Mouse (Mus musculus) liver, adult 2 months (tissue): ENCODE measurements around the gene Stk32b. TPM values are rescaled to one million over a fixed set of nuclear protein-coding genes. Genes with fewer than 3 reads are reported as not detected.

Experiments
- DNase-seq: peaks from one replicate; pipeline ENCODE4 v3.0.0-alpha.2; 2011; ENCODE audit warnings: low read depth, low spot score; ENCODE audit errors: extremely low read depth
- H3K27ac ChIP-seq: fragments of 200-500 bp; replicated peaks from 2 replicates; pipeline ENCODE4 v1.5.1; 2012; ENCODE audit warnings: low read depth, mild to moderate bottlenecking, control low read depth, inconsistent platforms, low read length; ENCODE audit not compliant: insufficient read depth
- H3K27me3 ChIP-seq: fragments of 200-500 bp; 2 replicates; pipeline ENCODE4 v1.6.1; 2012; ENCODE audit warnings: mild to moderate bottlenecking, moderate library complexity, low read length, inconsistent platforms; ENCODE audit not compliant: control insufficient read depth, insufficient read depth
- H3K36me3 ChIP-seq: fragments of 200-500 bp; 2 replicates; pipeline ENCODE4 v1.6.1; 2012; ENCODE audit warnings: low read length, inconsistent platforms; ENCODE audit not compliant: control insufficient read depth, insufficient read depth
- H3K4me1 ChIP-seq: fragments of 200-500 bp; 2 replicates; pipeline ENCODE4 v1.6.1; 2011; ENCODE audit warnings: low read length; ENCODE audit not compliant: control insufficient read depth, insufficient read depth
- H3K4me3 ChIP-seq: fragments of 200-500 bp; 2 replicates; pipeline ENCODE4 v1.5.1; 2011; ENCODE audit warnings: low read depth, mild to moderate bottlenecking, control low read depth, low read length, moderate library complexity; ENCODE audit not compliant: insufficient read depth
- H3K79me2 ChIP-seq: fragments of 200-500 bp; 2 replicates; pipeline ENCODE4 v1.6.1; 2012; ENCODE audit warnings: inconsistent platforms, mild to moderate bottlenecking, low read length, moderate library complexity; ENCODE audit not compliant: control insufficient read depth, insufficient read depth
- H3K9ac ChIP-seq: fragments of 200-500 bp; 2 replicates; pipeline ENCODE4 v1.6.1; 2012; ENCODE audit warnings: low read depth, mild to moderate bottlenecking, control low read depth, inconsistent platforms, low read length
- CTCF ChIP-seq: fragments of 200-500 bp; IDR thresholded peaks from 2 replicates; pipeline ENCODE4 v1.5.1; 2011; ENCODE audit warnings: low read depth, low read length, control low read depth
- POLR2A ChIP-seq: fragments of 200-500 bp; IDR thresholded peaks from 2 replicates; pipeline ENCODE4 v1.6.1; 2011; ENCODE audit warnings: low read length, control low read depth; ENCODE audit not compliant: insufficient read depth; ENCODE audit errors: extremely low read depth
- WGBS: fragments of 180-500 bp; shearing (Covaris S2); methylation state at CpG from one replicate; pipeline ENCODE4 v1.1.7; 2018; 5-methylcytosine and 5-hydroxymethylcytosine counted together
- polyA plus RNA-seq: library from polyadenylated mRNA; depleted of rRNA; stranded (reverse); fragments of >200 nt; gene quantifications from 2 replicates; pipeline ENCODE4 v1.2.3, GENCODE M21; 2012
- total RNA-seq: library from RNA; depleted of rRNA; stranded (reverse); fragments of >200 nt; gene quantifications from 2 replicates; pipeline ENCODE4 v1.2.3, GENCODE M21; 2014

The Stk32b gene
- total and polyA plus RNA-seq, 2 experiments = not detected

- TF ChIP-seq CTCF (no peak), POLR2A (no peak)
- no peak overlapping the region for H3K9ac ChIP-seq
- no peak overlapping the region for H3K27ac ChIP-seq
- H3K27me3 ChIP-seq = no peaks in the 10 kb centered on the region
- H3K79me2 ChIP-seq = no peaks in the 10 kb centered on the region
- no peak for DNase-seq
- no peaks in the 10 kb centered on the region for H3K36me3 ChIP-seq
- H3K4me1 ChIP-seq = no peaks in the 10 kb centered on the region
- no peak overlapping the region for H3K4me3 ChIP-seq
- 76% methylated on average over 13 of the region's 13 CpGs for WGBS
These were observed 27.1 kb upstream of the Stk32b start for GRCm38 (mm10) chr5:37743889-37744707.

DNA sequence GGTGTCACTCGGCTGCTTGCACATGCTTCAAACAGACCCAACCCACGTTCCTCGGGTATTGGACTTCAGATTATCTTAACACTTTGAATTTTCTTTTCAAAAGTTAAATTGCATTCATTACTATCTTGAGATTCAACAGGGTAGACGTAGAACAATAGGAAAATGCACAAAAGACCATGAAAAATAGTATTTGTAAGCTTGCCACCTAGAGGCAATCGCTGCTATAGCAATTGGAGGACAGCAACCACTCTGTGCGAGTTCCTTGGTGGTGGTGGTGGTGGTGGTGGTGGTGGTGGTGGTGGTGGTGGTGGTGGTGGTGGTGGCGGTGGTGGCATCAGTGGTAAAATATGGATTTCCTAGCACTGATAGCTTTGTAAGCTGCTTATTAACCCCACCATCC is 19.2 kb upstream of the Stk32b start:
- Histone ChIP-seq H3K27ac (no peak overlapping the region), H3K9ac (no peak overlapping the region), H3K79me2 (no peaks in the 10 kb centered on the region), H3K27me3 (no peaks in the 10 kb centered on the region), H3K4me1 (no peaks in the 10 kb centered on the region), H3K36me3 (no peaks in the 10 kb centered on the region), H3K4me3 (no peak overlapping the region)
- TF ChIP-seq CTCF (no peak), POLR2A (no peak)
- 57% methylated on average over 7 of the region's 7 CpGs for WGBS
- DNase-seq = no peak

DNA sequence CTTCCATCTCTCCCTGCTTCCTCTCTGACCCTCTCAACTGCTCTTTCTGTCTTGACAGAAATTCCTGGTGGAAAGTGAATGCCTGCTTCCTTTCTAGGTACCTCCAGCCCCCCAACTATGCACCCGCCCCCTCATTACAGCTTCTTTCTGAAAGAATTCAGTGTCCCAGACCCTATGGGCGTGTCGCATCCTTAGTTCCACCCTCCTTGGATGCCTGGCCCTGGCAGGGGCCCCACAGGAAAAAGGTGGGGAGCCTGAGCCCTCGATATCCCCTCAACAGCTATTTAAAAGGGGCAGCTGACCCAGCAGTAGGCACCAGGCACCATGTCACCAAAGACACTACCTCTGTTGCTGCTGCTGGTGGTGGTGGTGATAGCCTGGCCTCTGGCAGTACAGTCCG is 18.3 kb upstream of the Stk32b start, which contains the start of gene Cytl1:
TSS of gene Cytl1 (plus strand) at position 296 of the 400 bp plus-strand sequence.
- no peak for TF ChIP-seq POLR2A
- TF ChIP-seq CTCF = no peak
- WGBS = 49% methylated on average over 5 of the region's 5 CpGs
- Histone ChIP-seq H3K9ac (no peak within 1 kb of the TSS), H3K4me3 (no peak within 1 kb of the TSS), H3K36me3 (no peaks in the 10 kb centered on the region), H3K27me3 (no peaks in the 10 kb centered on the region), H3K27ac (no peak within 1 kb of the TSS), H3K79me2 (no peaks in the 10 kb centered on the region), H3K4me1 (no peaks in the 10 kb centered on the region)
- no peak for DNase-seq

- 87% methylated on average over 2 of the region's 2 CpGs for WGBS
- Histone ChIP-seq H3K4me1 (no peaks in the 10 kb centered on the region), H3K79me2 (no peaks in the 10 kb centered on the region), H3K9ac (no peak overlapping the region), H3K27me3 (no peaks in the 10 kb centered on the region), H3K4me3 (no peak overlapping the region), H3K36me3 (no peaks in the 10 kb centered on the region), H3K27ac (no peak overlapping the region)
- DNase-seq = no peak
- TF ChIP-seq POLR2A (no peak), CTCF (no peak)
These were observed 13.8 kb upstream of the Stk32b start for GRCm38 (mm10) chr5:37730781-37731180.

DNA sequence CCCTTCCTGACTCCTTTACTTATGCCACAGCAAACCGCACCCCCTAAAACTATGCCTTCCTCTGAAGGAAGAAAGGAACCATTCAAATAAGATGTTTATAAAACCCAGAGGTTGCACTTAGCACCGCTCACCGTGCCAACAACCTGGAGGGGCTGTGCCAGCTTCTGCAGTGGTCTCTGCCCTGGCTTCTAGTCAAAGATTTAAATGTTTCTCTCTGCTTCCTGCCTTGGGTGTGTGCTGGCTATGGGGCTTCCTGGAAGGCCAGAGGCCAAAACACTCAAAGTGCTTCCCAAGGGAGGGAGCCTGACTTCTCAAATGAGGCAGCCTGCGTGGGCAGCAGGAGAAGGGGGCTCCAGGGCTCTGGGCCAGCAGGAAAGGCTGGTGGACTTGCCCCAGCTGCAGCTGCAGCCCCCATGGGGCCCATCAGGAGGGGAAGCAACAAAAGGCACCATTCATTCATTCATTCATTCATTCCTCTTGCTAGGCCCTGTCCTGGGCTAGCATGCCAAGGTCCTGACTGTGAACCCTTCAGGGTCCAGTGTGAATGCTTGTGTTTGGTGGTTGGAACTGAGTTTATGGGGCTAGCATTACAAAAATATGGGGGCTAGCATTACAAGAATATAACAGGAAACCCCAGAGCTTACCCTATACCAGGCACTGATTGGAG is 8.4 kb upstream of the Stk32b start:
- Histone ChIP-seq H3K4me3 (no peak overlapping the region), H3K79me2 (no peaks in the 10 kb centered on the region), H3K27ac (no peak overlapping the region), H3K27me3 (no peaks in the 10 kb centered on the region), H3K4me1 (no peaks in the 10 kb centered on the region), H3K9ac (no peak overlapping the region), H3K36me3 (no peaks in the 10 kb centered on the region)
- WGBS = 88% methylated on average over 4 of the region's 4 CpGs
- no peak for DNase-seq
- TF ChIP-seq CTCF (no peak), POLR2A (no peak)

DNA sequence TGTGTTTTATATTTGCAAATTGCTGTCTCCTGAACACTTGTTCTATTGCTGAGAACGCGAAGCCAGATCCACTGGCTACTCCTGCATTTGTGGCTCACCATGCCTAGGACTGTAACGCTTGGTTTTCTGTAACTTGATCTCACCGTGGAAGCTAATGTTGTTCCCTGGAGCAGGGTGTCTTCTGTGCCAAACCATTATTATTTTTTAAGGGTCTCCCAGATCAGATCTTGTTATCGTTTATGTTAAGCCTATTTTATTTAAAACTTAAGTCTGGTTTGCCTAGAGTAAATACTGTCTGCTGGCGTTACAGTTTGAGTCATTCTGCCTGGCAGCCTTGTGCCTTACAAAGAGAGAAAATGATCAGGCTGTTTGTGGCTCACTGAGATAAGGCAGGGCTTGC is 3.7 kb upstream of the Stk32b start:
- TF ChIP-seq POLR2A (no peak), CTCF (no peak)
- Histone ChIP-seq H3K4me1 (no peaks in the 10 kb centered on the region), H3K9ac (no peak overlapping the region), H3K79me2 (no peaks in the 10 kb centered on the region), H3K36me3 (no peaks in the 10 kb centered on the region), H3K27ac (no peak overlapping the region), H3K4me3 (no peak overlapping the region), H3K27me3 (peaks cover 6% of the 10 kb centered on the region; the same call in 1 of the 2 replicates)
- 33% methylated on average over 6 of the region's 6 CpGs for WGBS
- DNase-seq = no peak
